Mouse (Mus musculus) brown adipose tissue, adult 24 weeks (tissue): ENCODE data around the gene Fcho2. TPM values are rescaled to one million over a fixed set of nuclear protein-coding genes. Genes with fewer than 3 reads are reported as not detected.

Experiments
- H3K27ac ChIP-seq: fragments of 200-500 bp; replicated peaks from 2 replicates; pipeline ENCODE4 v1.5.1; 2012; ENCODE audit warnings: low read depth, mild to moderate bottlenecking, low read length
- H3K4me1 ChIP-seq: fragments of 200-500 bp; 2 replicates; pipeline ENCODE4 v1.6.1; 2012; ENCODE audit warnings: low read length, mixed read lengths; ENCODE audit not compliant: control insufficient read depth, insufficient read depth, insufficient read length
- H3K4me3 ChIP-seq: fragments of 200-500 bp; 2 replicates; pipeline ENCODE4 v1.5.1; 2012; ENCODE audit warnings: low read depth, mild to moderate bottlenecking, low read length, moderate library complexity; ENCODE audit not compliant: insufficient read depth
- polyA plus RNA-seq: library from polyadenylated mRNA; stranded (reverse); fragments of >200 nt; gene quantifications from 2 replicates; pipeline ENCODE4 v1.2.4, GENCODE M21; 2012; ENCODE audit not compliant: missing spikeins, insufficient read depth, insufficient read length

Fcho2 gene
- polyA plus RNA-seq, 1 experiment = 26.9 TPM

DNA sequence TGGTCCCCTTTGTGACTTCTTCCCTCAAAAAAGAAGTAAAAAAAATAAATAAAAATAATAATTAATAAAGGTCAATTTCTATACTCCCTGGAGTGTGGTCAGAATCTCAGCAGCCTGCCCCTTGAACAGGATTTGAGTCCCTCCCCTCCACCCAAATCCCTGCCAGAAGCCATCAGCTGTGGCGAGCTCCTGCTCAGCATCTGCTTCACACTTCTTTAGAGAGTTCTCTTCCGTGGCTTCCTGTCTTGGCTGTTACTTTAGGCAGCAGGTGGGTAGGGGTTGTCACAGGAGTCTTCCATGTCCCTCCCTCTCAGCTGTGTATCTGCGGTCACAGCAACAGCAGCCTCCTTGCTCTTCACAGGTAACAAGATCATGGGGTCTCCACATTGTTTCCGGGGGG lies 109.7 kb downstream of the Fcho2 start:
- H3K27ac ChIP-seq = no peak overlapping the region
- H3K4me3 ChIP-seq = no peak overlapping the region
- no peaks in the 10 kb centered on the region for H3K4me1 ChIP-seq

DNA sequence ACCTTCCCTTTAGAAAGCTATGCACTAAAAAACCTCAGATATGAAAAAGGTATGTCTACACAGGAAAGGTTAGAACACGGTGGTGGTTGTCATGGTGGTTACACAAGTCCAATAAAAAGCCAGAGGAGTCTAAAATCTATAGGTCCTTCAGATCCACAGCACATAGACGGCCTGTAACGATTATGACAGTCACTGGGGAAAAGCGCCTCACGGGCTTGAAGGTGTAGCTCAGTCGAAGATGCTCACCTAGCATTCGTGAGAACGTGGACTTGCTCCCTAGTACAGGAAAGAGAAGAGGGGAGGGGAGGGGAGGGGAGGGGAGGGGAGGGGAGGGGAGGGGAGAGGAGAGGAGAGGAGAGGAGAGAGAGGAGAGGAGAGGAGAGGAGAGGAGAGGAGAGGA lies 111.5 kb downstream of the Fcho2 start:
- H3K27ac ChIP-seq = no peak overlapping the region

DNA sequence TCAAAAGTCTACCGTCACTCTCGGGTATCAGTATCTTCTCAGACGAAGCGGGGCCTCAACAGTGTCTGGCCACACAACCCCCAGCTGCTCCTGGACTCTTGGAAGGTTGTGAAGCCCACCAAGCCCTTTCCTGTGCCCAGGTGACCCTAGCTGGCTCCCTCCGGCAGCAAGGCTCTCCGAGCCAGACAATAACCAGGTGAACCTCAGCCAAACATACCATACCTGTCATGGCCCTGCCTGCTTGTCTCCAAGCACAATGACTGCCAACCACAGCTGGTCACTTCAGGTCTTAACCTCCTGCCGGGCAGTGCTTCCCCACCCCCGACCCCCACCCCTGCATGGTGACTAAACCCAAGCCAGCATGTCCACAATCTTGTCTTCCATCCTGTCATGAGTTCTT lies 112.9 kb downstream of the Fcho2 start:
- Histone ChIP-seq H3K4me3 (no peak overlapping the region), H3K4me1 (no peaks in the 10 kb centered on the region), H3K27ac (no peak overlapping the region)

More for the DNA sequence above, 111.5 kb downstream of the Fcho2 start:
- Histone ChIP-seq H3K4me1 (no peaks in the 10 kb centered on the region), H3K4me3 (no peak overlapping the region)

DNA sequence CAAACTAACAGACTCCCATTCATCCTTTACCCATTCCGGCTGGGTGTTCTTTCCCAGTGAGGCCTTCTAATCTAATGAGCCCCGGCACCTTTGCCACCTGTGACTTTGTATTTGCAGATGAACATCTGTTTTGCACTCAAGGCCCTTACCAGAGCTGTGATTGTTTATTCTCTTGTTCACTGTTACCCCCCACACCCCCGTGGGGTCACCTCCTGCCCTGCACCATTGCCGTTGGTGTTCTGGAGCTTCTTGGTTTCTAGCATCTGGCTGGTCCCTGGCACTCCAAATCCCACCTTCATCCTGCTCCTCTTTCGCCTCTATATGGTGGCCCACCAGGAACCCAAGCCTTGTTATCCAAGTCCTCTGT lies 114.0 kb downstream of the Fcho2 start:
- Histone ChIP-seq H3K27ac (no peak overlapping the region), H3K4me3 (no peak overlapping the region), H3K4me1 (no peaks in the 10 kb centered on the region)

DNA sequence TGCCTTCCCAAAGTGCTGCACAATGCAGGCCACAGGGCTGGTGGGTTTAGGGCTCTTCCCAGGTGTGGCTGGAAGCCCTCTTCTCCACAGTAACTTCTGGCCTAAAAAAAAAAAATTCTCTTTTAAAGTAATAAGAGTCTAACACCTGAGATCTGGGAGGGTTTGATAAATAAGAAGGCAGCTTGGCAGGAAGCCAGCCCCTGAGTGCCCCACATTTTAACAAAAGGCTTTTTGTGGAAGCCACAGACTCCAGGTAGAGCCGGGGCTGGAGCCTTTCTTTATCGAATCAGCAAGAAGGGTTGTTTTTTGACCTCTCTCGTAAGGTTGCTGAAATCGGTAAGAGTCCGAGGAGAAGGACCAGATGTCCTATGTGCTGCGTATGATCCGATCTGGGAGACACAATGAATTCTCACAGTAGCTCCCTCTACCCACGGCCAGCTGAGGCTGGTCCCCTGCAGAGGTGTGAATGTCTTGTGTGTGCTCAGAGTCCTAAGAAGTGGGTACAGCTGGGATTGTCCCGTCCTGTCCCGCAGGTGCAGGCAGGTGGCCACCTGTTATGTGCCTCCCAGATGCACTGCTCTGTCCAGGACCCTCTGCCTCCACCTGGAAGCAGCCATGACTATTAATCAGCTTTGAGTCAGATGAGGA lies 114.5 kb downstream of the Fcho2 start:
- Histone ChIP-seq H3K4me3 (no peak overlapping the region), H3K27ac (no peak overlapping the region)

DNA sequence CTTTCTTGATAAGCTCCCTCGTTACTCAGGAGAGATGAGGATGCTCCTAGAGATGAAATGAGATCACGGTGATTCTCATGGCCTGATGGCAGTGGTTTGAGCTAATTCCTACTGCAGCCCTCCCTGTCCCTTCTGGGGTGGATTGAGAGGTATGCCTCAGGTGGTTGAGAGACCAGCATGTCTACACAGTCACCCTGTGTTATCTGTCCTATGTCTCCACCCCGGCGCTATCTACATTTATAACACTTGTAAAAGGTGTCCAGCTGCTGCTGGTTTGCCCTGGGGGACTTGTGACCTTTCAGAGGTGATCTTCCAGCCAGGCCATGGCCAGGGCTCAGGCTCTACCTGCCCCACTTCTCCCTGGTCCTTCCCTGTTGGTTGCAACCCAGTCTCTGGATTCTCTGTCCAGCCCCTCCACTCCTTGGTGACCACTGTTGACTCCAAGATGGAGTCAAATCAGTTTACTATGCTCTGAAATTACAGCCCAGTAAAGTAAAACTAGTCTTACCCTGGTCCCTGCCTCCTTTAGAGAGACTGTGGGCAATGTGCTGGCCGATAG lies 115.2 kb downstream of the Fcho2 start:
- no peaks in the 10 kb centered on the region for H3K4me1 ChIP-seq
- no peak overlapping the region for H3K4me3 ChIP-seq
- no peak overlapping the region for H3K27ac ChIP-seq

More for the DNA sequence above, 114.5 kb downstream of the Fcho2 start:
- no peaks in the 10 kb centered on the region for H3K4me1 ChIP-seq

DNA sequence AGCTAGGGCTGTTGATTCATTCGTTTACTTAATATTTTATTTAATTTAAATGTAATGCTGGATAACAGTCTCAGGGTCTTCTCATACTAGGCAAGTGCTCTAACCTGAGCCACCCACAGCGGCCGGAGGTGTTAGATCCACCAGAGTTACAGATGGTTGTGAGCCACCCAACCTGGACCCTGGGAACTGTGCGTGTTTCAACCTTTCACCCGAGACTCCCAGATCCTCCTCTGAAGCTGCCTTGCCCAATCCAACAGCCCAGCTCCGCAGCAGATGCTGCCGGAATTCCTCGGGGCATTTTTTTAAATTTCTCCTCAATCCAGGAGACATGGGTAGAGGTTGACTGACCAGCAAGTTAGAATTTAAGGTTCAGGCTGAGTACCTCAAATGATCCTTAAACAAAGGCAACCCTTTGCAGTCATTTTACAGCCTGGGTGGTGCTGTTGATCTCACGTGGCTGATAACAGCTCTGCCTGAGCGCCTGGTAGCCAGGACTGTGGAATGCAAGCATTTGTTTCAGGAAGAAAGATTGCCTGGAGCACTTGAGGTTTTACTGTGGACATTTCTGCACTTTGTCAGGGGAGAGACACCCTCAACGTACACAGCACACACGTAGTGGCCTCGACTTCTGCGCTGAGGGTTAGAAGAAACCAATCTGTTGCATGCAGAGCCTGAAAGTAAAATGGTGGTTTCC lies 116.1 kb downstream of the Fcho2 start:
- Histone ChIP-seq H3K4me3 (no peak overlapping the region), H3K27ac (no peak overlapping the region)

DNA sequence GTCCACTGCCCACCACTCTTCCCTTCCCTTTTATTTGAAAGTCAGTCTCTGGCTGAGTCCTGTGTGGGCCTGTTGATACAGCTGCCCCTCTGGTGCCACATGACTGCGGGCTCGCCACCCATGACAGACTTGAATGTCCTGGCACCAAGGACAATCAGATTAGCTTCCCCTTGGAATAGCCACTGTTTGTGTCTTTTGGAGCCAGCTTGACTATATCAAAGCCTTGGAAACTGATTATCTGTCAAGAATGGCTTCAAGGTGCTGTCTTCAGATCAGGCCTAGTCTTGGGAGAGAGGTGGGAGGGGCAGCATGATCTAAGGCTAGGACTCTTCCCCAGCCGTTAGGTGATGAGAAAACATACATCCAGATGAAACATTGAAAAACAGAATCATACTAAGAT lies 118.5 kb downstream of the Fcho2 start:
- H3K4me3 ChIP-seq = no peak overlapping the region
- no peaks in the 10 kb centered on the region for H3K4me1 ChIP-seq
- no peak overlapping the region for H3K27ac ChIP-seq

More for the DNA sequence above, 116.1 kb downstream of the Fcho2 start:
- no peaks in the 10 kb centered on the region for H3K4me1 ChIP-seq

DNA sequence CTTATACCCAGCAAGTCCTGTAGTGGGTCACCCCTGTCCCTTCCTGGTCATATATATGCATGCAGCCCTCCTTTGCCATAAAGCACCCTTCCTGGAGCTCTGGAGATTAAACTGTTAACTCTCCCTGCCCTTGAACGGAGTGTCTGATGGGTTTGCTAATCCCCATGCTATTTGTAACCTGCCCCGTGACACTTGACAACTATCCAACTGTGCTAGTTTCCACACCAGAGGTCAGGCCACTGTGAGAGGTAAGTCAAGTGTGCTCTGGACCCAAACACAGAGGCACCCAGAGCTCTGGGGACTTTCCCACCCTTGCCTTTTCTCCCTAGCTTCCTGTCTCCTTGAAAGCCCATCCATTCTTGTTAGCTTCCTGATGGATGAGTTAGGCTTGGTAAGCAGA lies 119.7 kb downstream of the Fcho2 start:
- H3K4me3 ChIP-seq = peak overlapping the region; percentile 71
- H3K4me1 ChIP-seq = no peaks in the 10 kb centered on the region
- peak overlapping the region; percentile 70 for H3K27ac ChIP-seq

DNA sequence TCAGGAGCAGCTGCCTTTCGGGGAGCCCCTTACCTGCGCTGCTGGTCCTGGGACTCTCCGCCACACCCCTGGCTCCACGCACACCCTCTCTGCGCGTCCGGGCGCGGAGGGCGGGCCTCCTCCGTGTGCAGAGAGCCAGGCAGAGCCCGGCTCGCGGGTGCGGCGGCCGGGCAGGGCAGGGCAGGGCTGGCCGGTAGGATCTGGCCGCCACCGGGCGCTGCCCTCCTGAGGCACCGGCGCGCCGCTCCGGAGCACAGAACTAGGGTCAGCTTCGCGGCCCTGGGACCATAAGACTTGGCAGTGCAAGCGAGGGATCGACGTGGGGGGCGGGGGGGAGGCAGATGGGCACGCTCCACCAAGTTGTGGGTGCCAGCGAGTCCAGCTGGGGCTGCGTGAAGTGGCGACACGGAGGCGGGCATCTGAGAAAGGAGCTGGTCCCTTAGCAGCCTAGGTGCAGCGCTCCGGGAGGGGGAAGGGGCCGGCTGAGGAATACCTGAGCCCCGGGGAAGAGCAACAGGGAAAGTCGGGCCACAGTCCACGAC lies 120.4 kb downstream of the Fcho2 start, which contains the start of gene Tmem171:
TSS of gene Tmem171 (minus strand) at position 62 of the 542 bp plus-strand sequence.
- H3K27ac ChIP-seq = peak within 1 kb of the TSS; percentile 70
- H3K4me3 ChIP-seq = peak within 1 kb of the TSS; percentile 71
- no peaks in the 10 kb centered on the region; the same call in 1 of the 2 replicates for H3K4me1 ChIP-seq

DNA sequence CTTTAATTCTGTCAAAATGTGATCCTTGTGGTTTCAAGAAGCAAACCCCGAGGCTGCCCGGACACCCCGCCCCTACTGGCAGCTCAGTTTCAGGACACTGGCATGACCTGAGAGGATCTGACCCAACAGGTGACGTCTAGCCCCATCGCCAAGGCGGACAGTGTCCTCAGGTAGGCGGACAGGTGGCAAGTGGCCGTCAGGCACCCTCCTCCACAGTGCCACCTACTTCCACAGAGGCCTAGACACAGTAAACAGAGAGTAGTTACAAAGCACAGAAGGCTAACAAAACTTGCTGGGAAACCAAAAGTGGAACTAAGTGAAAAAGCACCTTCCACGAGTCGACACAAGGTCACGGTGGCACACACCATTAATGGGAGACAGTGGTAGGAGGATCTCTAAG lies 121.9 kb downstream of the Fcho2 start:
- 0 out of 2 replicates have a peak overlapping the region, but pooled peaks have one; percentile 19 for H3K27ac ChIP-seq
- H3K4me3 ChIP-seq = peak overlapping the region; percentile 12
- no peaks in the 10 kb centered on the region; the same call in 1 of the 2 replicates for H3K4me1 ChIP-seq

DNA sequence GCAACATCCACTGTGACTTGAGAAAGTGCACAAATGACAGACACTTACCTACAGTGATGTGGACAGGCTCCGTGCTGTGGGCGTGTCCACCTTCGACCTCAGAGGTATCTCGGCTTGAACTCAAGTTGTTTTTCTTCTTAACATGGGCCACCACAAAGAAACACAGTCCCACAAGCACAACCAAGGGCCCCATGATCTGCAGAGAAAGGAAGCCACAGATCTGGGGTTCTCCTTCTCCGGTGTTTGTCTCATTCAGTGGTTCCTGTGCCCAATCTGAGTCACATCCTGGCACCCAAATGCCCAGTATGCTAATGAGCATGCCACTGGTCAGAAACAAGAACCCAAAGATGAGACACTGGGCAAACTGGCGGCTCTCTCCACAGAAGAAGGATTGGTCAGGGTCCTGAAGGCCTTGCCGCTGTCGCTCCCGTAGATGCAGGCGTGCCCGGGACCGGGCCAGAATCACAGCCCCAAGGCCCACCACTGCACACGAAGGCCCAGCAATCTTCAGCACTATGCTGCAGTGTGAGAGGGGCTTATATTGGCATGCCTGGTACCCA lies 123.2 kb downstream of the Fcho2 start:
- Histone ChIP-seq H3K4me3 (no peak overlapping the region), H3K4me1 (no peaks in the 10 kb centered on the region; the same call in 1 of the 2 replicates), H3K27ac (no peak overlapping the region)

DNA sequence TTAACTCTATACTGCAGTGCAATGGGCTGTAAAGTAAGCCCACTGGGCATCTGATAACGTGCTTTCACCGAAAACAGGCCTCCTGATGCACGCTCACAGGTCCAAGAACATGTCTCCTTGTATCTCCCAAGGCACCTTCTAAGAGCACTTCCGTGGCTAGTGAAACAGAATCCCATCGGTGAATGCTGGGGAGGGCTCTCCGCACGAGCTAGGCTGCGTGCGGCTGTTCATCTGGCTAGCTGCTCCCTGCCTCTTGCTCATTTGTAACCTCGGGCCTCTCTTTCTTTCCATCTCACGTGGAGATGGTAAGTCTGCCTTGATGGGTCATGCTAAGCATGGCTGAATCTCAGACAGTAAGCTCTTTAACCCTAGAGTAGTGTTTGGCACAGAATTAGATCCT lies 124.4 kb downstream of the Fcho2 start:
- Histone ChIP-seq H3K27ac (no peak overlapping the region), H3K4me3 (no peak overlapping the region), H3K4me1 (no peaks in the 10 kb centered on the region; the same call in 1 of the 2 replicates)

DNA sequence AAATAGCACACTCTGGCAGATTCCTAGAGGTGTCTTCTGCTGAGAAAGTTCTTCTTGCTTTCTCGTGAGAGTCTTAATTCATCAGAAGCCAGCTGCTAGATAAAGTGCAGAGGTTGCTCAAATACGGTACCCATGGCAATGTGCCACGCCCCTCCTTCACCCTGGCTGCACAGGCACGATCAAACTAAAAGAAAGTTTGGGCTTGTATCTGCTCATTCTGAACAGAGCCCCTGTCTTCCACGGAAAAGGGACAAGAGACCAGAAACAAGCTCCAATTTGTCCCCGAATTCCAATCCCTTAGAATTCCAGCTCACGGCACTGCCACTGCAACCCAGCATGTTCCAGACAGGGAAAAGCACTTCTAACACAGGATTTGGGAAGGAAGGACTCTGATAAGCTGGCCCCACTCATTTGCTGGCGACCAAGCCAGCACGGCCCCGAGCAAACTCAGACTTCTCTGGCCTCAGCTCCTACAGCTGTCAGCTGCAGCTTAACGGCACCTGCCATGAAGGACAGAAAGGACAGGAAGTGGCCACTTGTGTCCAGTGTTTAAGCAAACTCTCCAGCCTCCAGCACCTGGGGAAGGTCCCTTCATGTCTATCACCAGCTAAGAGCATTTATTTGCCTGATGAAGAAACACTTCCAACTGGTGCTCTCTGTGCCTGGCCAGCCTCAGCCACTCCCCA lies 125.5 kb downstream of the Fcho2 start:
- H3K4me1 ChIP-seq = no peaks in the 10 kb centered on the region; the same call in 1 of the 2 replicates
- no peak overlapping the region for H3K4me3 ChIP-seq
- H3K27ac ChIP-seq = no peak overlapping the region

DNA sequence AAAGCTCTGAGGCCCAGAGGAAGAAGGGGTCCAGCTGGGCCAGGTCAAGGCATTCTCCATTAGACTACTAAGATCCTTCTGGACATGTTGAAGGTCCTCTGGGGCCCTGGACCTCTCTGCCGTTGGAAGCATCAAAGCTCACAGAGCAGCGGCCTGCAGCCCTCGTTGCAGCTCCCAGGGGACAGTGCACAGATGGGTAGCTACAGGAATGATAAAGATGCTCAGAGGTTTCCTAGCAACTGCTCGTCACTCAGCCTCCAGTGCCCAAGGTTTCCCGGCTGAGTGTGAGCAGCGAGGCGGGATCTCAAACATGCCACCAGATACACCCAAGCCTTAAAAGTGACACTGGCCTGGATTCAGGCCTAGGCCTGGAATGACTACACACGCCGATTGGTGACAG lies 127.3 kb downstream of the Fcho2 start:
- Histone ChIP-seq H3K27ac (no peak overlapping the region), H3K4me1 (no peaks in the 10 kb centered on the region; the same call in 1 of the 2 replicates), H3K4me3 (no peak overlapping the region)
